Mouse (Mus musculus): Measurements from ENCODE around the gene Brpf3. TPM values are rescaled to one million over a fixed set of nuclear protein-coding genes. Genes with fewer than 3 reads are reported as not detected.
A peak's percentile ranks its signal among the peaks of the same experiment; 100 is the strongest.
"Not testable (repeated sequence)": the region's sequence is repeated elsewhere in the genome, so short reads cannot be mapped to it uniquely, and the experiment has no call there.

Brpf3 gene
- polyA plus RNA-seq, 1 experiment: 32.3 TPM

GRCm38 (mm10) chr17:28769121-28769874 is 31.6 kb upstream of the Brpf3 start, which contains the start of gene Mapk13:
TSS of gene Mapk13 (plus strand) at chr17:28769297.
- Histone ChIP-seq H3K27ac (ENCODE audit: insufficient read depth, low read length) (no peak within 1 kb of the TSS), H3K27me3 (ENCODE audit: control insufficient read depth, insufficient read depth, low read length) (no peaks in the 10 kb centered on the region; the same call in 1 of the 2 replicates), H3K4me3 (replicated peaks; ENCODE audit: insufficient read depth, low read depth, low read length) (peak within 1 kb of the TSS; percentile 29), H3K4me1 (ENCODE audit: control insufficient read depth, insufficient read depth, low read length) (peaks cover 3% of the 10 kb centered on the region; the same call in 1 of the 2 replicates)
- WGBS: 4% methylated on average over 56 of the region's 58 CpGs
- no peak for TF ChIP-seq CTCF (IDR thresholded peaks at IDR 0.05; ENCODE audit: borderline replicate concordance, insufficient read depth, low read depth, low read length)
- no peak for TF ChIP-seq POLR2A (IDR thresholded peaks at IDR 0.05; ENCODE audit: borderline replicate concordance, insufficient read depth, low read length)
- DNase-seq: no peak

GRCm38 (mm10) chr17:28769875-28770421 is 30.9 kb upstream of the Brpf3 start:
- H3K27me3 ChIP-seq (ENCODE audit: control insufficient read depth, insufficient read depth, low read length): no peaks in the 10 kb centered on the region; the same call in 1 of the 2 replicates
- no peak overlapping the region for H3K4me3 ChIP-seq (replicated peaks; ENCODE audit: insufficient read depth, low read depth, low read length)
- DNase-seq: peak; percentile 26 to 42
- TF ChIP-seq POLR2A (IDR thresholded peaks at IDR 0.05; ENCODE audit: borderline replicate concordance, insufficient read depth, low read length) (no peak), CTCF (IDR thresholded peaks at IDR 0.05; ENCODE audit: borderline replicate concordance, insufficient read depth, low read depth, low read length) (no peak)
- H3K27ac ChIP-seq (ENCODE audit: insufficient read depth, low read length): no peak overlapping the region
- peaks cover 3% of the 10 kb centered on the region; the same call in 1 of the 2 replicates for H3K4me1 ChIP-seq (ENCODE audit: control insufficient read depth, insufficient read depth, low read length)
- WGBS: 18% methylated on average over 23 of the region's 24 CpGs

- H3K4me3 ChIP-seq (replicated peaks; ENCODE audit: insufficient read depth, low read depth, low read length): no peak overlapping the region
- no peaks in the 10 kb centered on the region; the same call in 1 of the 2 replicates for H3K27me3 ChIP-seq (ENCODE audit: control insufficient read depth, insufficient read depth, low read length)
- no peak overlapping the region for H3K27ac ChIP-seq (ENCODE audit: insufficient read depth, low read length)
- WGBS: 93% methylated on average over 5 of the region's 5 CpGs
- peaks cover 3% of the 10 kb centered on the region; the same call in 1 of the 2 replicates for H3K4me1 ChIP-seq (ENCODE audit: control insufficient read depth, insufficient read depth, low read length)
- TF ChIP-seq POLR2A (IDR thresholded peaks at IDR 0.05; ENCODE audit: borderline replicate concordance, insufficient read depth, low read length) (no peak), CTCF (IDR thresholded peaks at IDR 0.05; ENCODE audit: borderline replicate concordance, insufficient read depth, low read depth, low read length) (no peak)
- DNase-seq: no peak
These were observed 29.6 kb upstream of the Brpf3 start for GRCm38 (mm10) chr17:28771289-28771688.

GRCm38 (mm10) chr17:28774303-28774702 is 26.6 kb upstream of the Brpf3 start:
- H3K4me3 ChIP-seq (replicated peaks; ENCODE audit: insufficient read depth, low read depth, low read length); H3K27ac ChIP-seq (ENCODE audit: insufficient read depth, low read length); H3K27me3 ChIP-seq (ENCODE audit: control insufficient read depth, insufficient read depth, low read length); DNase-seq: not testable (repeated sequence)
- WGBS: 97% methylated on average over 8 of the region's 9 CpGs
- peaks cover 20% of the 10 kb centered on the region for H3K4me1 ChIP-seq (ENCODE audit: control insufficient read depth, insufficient read depth, low read length)

GRCm38 (mm10) chr17:28775161-28775560 is 25.7 kb upstream of the Brpf3 start:
- WGBS: 88% methylated on average over 4 of the region's 4 CpGs
- no peak overlapping the region for H3K27ac ChIP-seq (ENCODE audit: insufficient read depth, low read length)

GRCm38 (mm10) chr17:28776817-28777216 is 24.1 kb upstream of the Brpf3 start:
- TF ChIP-seq POLR2A (IDR thresholded peaks at IDR 0.05; ENCODE audit: borderline replicate concordance, insufficient read depth, low read length): no peak
- TF ChIP-seq CTCF (IDR thresholded peaks at IDR 0.05; ENCODE audit: borderline replicate concordance, insufficient read depth, low read depth, low read length): peak; percentile 34; the same call in 1 of the 2 replicates
- Histone ChIP-seq H3K4me3 (replicated peaks; ENCODE audit: insufficient read depth, low read depth, low read length) (no peak overlapping the region), H3K27me3 (ENCODE audit: control insufficient read depth, insufficient read depth, low read length) (no peaks in the 10 kb centered on the region), H3K27ac (ENCODE audit: insufficient read depth, low read length) (no peak overlapping the region), H3K4me1 (ENCODE audit: control insufficient read depth, insufficient read depth, low read length) (peaks cover 17% of the 10 kb centered on the region)
- DNase-seq: no peak
- WGBS: 99% methylated on average over 3 of the region's 3 CpGs

More at GRCm38 (mm10) chr17:28775161-28775560, 25.7 kb upstream of the Brpf3 start:
- Histone ChIP-seq H3K27me3 (ENCODE audit: control insufficient read depth, insufficient read depth, low read length) (no peaks in the 10 kb centered on the region), H3K4me3 (replicated peaks; ENCODE audit: insufficient read depth, low read depth, low read length) (no peak overlapping the region), H3K4me1 (ENCODE audit: control insufficient read depth, insufficient read depth, low read length) (peaks cover 17% of the 10 kb centered on the region)
- no peak for TF ChIP-seq POLR2A (IDR thresholded peaks at IDR 0.05; ENCODE audit: borderline replicate concordance, insufficient read depth, low read length)
- TF ChIP-seq CTCF (IDR thresholded peaks at IDR 0.05; ENCODE audit: borderline replicate concordance, insufficient read depth, low read depth, low read length): no peak
- no peak for DNase-seq

GRCm38 (mm10) chr17:28777231-28778005 is 23.5 kb upstream of the Brpf3 start:
- peak overlapping the region; percentile 44 for H3K27ac ChIP-seq (ENCODE audit: insufficient read depth, low read length)
- DNase-seq: peak; percentile 97 to 99
- H3K4me3 ChIP-seq (replicated peaks; ENCODE audit: insufficient read depth, low read depth, low read length): no peak overlapping the region
- TF ChIP-seq POLR2A (IDR thresholded peaks at IDR 0.05; ENCODE audit: borderline replicate concordance, insufficient read depth, low read length) (peak; percentile 35; the same call in 1 of the 2 replicates), CTCF (IDR thresholded peaks at IDR 0.05; ENCODE audit: borderline replicate concordance, insufficient read depth, low read depth, low read length) (no peak)
- WGBS: 6% methylated on average over 16 of the region's 16 CpGs
- no peaks in the 10 kb centered on the region for H3K27me3 ChIP-seq (ENCODE audit: control insufficient read depth, insufficient read depth, low read length)
- peaks cover 17% of the 10 kb centered on the region for H3K4me1 ChIP-seq (ENCODE audit: control insufficient read depth, insufficient read depth, low read length)
